Mouse (Mus musculus): ENCODE data around the gene Olfr646.

Olfr646 gene

DNA sequence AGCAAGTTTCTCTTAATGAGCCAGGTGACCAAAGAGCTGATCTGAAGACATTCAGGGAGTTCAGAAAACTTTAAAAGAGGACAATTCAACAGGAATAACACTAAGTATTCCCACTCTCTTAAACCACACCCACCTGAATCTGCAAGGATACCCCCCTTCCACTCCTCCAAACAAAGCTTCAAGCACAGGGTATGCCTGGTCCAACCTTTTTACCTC is at the start of gene Olfr646:
TSS of gene Olfr646 (plus strand) at position 117 of the 216 bp plus-strand sequence.
- DNase-seq (ENCODE audit: low spot score) = no peak

GRCm38 (mm10) chr7:104059215-104059614 is 45.5 kb upstream of the Olfr646 start:
- no peak for DNase-seq (ENCODE audit: low spot score)

DNA sequence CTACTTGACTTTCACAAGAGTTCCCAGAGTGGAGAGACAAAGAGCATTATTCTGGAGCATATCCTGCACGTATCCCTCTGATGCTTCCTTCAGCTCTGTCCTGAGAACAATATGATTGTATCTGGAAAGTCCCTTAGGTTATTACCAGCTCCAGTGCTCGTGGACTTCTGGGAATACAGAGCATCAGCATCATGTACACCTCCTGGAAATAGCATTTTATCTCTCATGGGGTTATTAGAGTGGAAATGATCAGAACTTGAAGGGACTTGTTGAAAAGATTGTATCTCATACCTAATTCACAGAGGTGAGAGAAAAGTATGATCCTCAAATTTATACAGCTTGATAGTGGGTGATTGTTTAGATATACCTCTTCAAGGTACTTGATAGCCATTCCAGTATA is 43.3 kb upstream of the Olfr646 start, which contains the start of gene 4930516K23Rik:
TSS of gene 4930516K23Rik (minus strand) at position 101 of the 400 bp plus-strand sequence.
- no peak for DNase-seq (ENCODE audit: low spot score)

GRCm38 (mm10) chr7:104071769-104072168 is 32.9 kb upstream of the Olfr646 start, which contains the start of gene Olfr644:
Olfr644 (minus strand) TSS chr7:104071869.
- DNase-seq (ENCODE audit: low spot score) = no peak

GRCm38 (mm10) chr7:104085365-104085764 is 19.3 kb upstream of the Olfr646 start, which contains the start of gene Olfr645:
Olfr645 (minus strand) TSS chr7:104085465.
- DNase-seq (ENCODE audit: low spot score) = no peak

GRCm38 (mm10) chr7:104103913-104104756 is 538 bp upstream of the Olfr646 start:
- DNase-seq (ENCODE audit: low spot score) = no peak

DNA sequence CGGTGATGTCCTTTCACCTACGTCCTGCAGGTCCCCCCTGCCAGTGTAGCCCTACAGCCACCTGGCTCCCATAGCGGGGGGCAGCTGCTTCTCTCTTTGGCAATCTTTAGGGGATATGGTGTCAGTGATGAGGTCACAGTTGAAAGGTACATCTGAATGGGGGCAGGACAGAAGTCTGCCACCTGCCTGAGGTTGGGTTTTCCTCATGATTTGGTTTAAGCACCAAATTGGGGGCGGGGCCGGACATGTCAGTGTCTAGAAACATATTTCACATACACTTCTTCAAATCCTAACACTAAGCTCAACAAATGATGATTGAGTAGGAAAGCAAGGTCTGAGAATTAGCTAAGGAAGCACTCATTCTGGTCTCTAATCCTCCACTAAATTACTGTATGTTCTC is 25.1 kb downstream of the Olfr646 start, which contains the start of gene Ubqln5:
TSS of gene Ubqln5 (minus strand) at position 101 of the 400 bp plus-strand sequence.
- no peak for DNase-seq (ENCODE audit: low spot score)

DNA sequence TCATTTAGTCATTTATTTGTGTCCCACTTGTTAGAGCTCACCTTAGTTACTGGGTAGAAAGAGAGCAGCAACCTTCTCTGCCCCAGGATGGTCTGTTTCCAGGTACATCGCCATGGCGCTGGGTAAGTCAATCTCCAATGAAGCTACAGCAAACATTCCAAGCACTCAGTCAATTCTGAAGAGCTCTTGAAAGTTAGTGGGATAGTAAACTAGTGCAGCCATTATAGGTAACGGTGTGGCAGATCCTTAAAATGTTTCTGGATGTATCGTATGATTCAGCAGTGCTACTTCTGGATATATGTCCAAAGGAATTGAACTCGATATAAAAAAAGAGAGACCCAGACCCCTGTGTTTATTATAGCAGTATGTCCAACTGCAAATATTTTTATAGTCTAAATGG is 32.6 kb downstream of the Olfr646 start, which contains the start of gene Olfr643:
TSS of gene Olfr643 (minus strand) at position 101 of the 400 bp plus-strand sequence.
- no peak for DNase-seq (ENCODE audit: low spot score)

- DNase-seq (ENCODE audit: low spot score) = no peak
These were observed 38.5 kb downstream of the Olfr646 start, which contains the start of gene Ubqln3 for GRCm38 (mm10) chr7:104143179-104143578. Ubqln3 (minus strand) TSS chr7:104143279.

GRCm38 (mm10) chr7:104150456-104150855 is 45.8 kb downstream of the Olfr646 start, which contains the start of gene Ubqlnl:
Ubqlnl (minus strand) TSS chr7:104150556.
- no peak for DNase-seq (ENCODE audit: low spot score)

Measured in yolk sac, embryonic 10.5 days (tissue).